Mouse (Mus musculus) Patski (cell line): ENCODE measurements around the gene Abhd17b. TPM values are rescaled to one million over a fixed set of nuclear protein-coding genes. Genes with fewer than 3 reads are reported as not detected.

Experiments
- ATAC-seq: fragments of 100-300 bp; one replicate; pipeline ENCODE4 v1.8.0; 2021
- CTCF ChIA-PET: fragments of 350-600 bp; sonication (Branson Sonifier 250); formaldehyde crosslinking; loops from one replicate; lab custom pipeline; 2022; ENCODE audit warnings: inconsistent platforms; lab: Charles Lee
- POLR2A ChIA-PET: fragments of 350-600 bp; sonication (Branson Sonifier 250); formaldehyde crosslinking; loops from one replicate; lab custom pipeline; 2022; ENCODE audit warnings: antibody characterized with exemption, inconsistent platforms; lab: Charles Lee
- DNase-seq: peaks from one replicate; pipeline ENCODE4 v3.0.0-alpha.2; 2011; ENCODE audit warnings: low read depth, low spot score
- H3K27me3 ChIP-seq: fragments of 371-371 bp; one replicate; pipeline ENCODE4 v1.5.1; 2021
- CTCF ChIP-seq: fragments of 100-300 bp; IDR thresholded peaks from one replicate; pipeline ENCODE4 v1.5.1; 2021
- in situ Hi-C: fragments of 300-500 bp; cut with MboI; formaldehyde crosslinking; loops from 3 replicates; pipeline ENCODE4 v1.11.1; 2018; ENCODE audit warnings: low pct_unique_long_range_greater_than_20kb, mixed read lengths
- polyA plus RNA-seq: library from polyadenylated mRNA; unstranded; gene quantifications from one replicate; pipeline ENCODE4 v1.2.3, GENCODE M21; 2021

Gene Abhd17b
- polyA plus RNA-seq: 33.2 TPM

- ChIA-PET CTCF (interaction anchor here (1.3 to 1.4 kb wide), 2 partner anchors 13 to 82 kb away, joined by 3 read pairs; no protein-coding TSS in a partner anchor), POLR2A (interaction anchor here (0.6 to 0.7 kb wide), 2 partner anchors 18 to 68 kb away, joined by 3 to 8 read pairs; no protein-coding TSS in a partner anchor)
- TF ChIP-seq CTCF: peak; percentile 61
- ATAC-seq (peak; percentile 19), DNase-seq (no peak)
- H3K27me3 ChIP-seq: no peaks in the 10 kb centered on the region
- in situ Hi-C loops: loop anchor here (25.0 kb wide), 2 partner anchors 1041 to 1266 kb away; partner anchors contain the start of gene Anxa1
These were observed at the start of gene Abhd17b for GRCm38 (mm10) chr19:21653172-21653981. Gene Abhd17b (plus strand): TSS chr19:21653185.

- in situ Hi-C loops: no loop called here
- ChIA-PET POLR2A (no interaction called here), CTCF (no interaction called here)
- no peak for TF ChIP-seq CTCF
- DNase-seq: no peak
- ATAC-seq: no peak
- H3K27me3 ChIP-seq: no peaks in the 10 kb centered on the region
These were observed 49.1 kb upstream of the Abhd17b start for GRCm38 (mm10) chr19:21603836-21604235.

GRCm38 (mm10) chr19:21605294-21605693 is 47.7 kb upstream of the Abhd17b start:
- POLR2A ChIA-PET: no interaction called here
- in situ Hi-C loops: no loop called here
- no peak for TF ChIP-seq CTCF
- CTCF ChIA-PET: no interaction called here
- H3K27me3 ChIP-seq: no peaks in the 10 kb centered on the region
- no peak for ATAC-seq
- DNase-seq: no peak

GRCm38 (mm10) chr19:21610240-21610639 is 42.7 kb upstream of the Abhd17b start:
- no peak for ATAC-seq
- POLR2A ChIA-PET: no interaction called here
- no peak for DNase-seq
- no peak for TF ChIP-seq CTCF
- H3K27me3 ChIP-seq: no peaks in the 10 kb centered on the region
- in situ Hi-C loops: no loop called here
- CTCF ChIA-PET: interaction anchor here (0.6 kb wide), 1 partner anchor 15 kb away, joined by 3 read pairs; no protein-coding TSS in a partner anchor

- in situ Hi-C loops: no loop called here
- ChIA-PET POLR2A (no interaction called here), CTCF (no interaction called here)
- DNase-seq (no peak), ATAC-seq (no peak)
- TF ChIP-seq CTCF: no peak
- H3K27me3 ChIP-seq: no peaks in the 10 kb centered on the region
These were observed 41.7 kb upstream of the Abhd17b start for GRCm38 (mm10) chr19:21611297-21611696.

GRCm38 (mm10) chr19:21611725-21612575 is 41.0 kb upstream of the Abhd17b start:
- POLR2A ChIA-PET: interaction anchor here (0.6 to 0.7 kb wide), 2 partner anchors 40 to 108 kb away, joined by 3 read pairs; no protein-coding TSS in a partner anchor
- no peak for DNase-seq
- TF ChIP-seq CTCF: no peak
- no peaks in the 10 kb centered on the region for H3K27me3 ChIP-seq
- in situ Hi-C loops: no loop called here
- ATAC-seq: no peak
- CTCF ChIA-PET: no interaction called here

GRCm38 (mm10) chr19:21615801-21616200 is 37.2 kb upstream of the Abhd17b start:
- H3K27me3 ChIP-seq: no peaks in the 10 kb centered on the region
- no peak for TF ChIP-seq CTCF
- DNase-seq (no peak), ATAC-seq (no peak)
- in situ Hi-C loops: no loop called here
- POLR2A ChIA-PET: no interaction called here
- CTCF ChIA-PET: no interaction called here

- no peak for ATAC-seq
- TF ChIP-seq CTCF: no peak
- in situ Hi-C loops: no loop called here
These were observed 29.4 kb upstream of the Abhd17b start for GRCm38 (mm10) chr19:21623410-21624147.

GRCm38 (mm10) chr19:21624148-21624535 is 28.8 kb upstream of the Abhd17b start:
- CTCF ChIA-PET: interaction anchor here (1.1 to 2.4 kb wide), 3 partner anchors 14 to 17 kb away, joined by 3 to 7 read pairs (median 3); no protein-coding TSS in a partner anchor
- no peak for ATAC-seq

More at GRCm38 (mm10) chr19:21623410-21624147, 29.4 kb upstream of the Abhd17b start:
- ChIA-PET POLR2A (no interaction called here), CTCF (interaction anchor here (2.4 kb wide), 1 partner anchor 18 kb away, joined by 7 read pairs; no protein-coding TSS in a partner anchor)
- H3K27me3 ChIP-seq: no peaks in the 10 kb centered on the region
- no peak for DNase-seq

More at GRCm38 (mm10) chr19:21624148-21624535, 28.8 kb upstream of the Abhd17b start:
- POLR2A ChIA-PET: no interaction called here
- TF ChIP-seq CTCF: no peak
- H3K27me3 ChIP-seq: no peaks in the 10 kb centered on the region
- DNase-seq: no peak
- in situ Hi-C loops: no loop called here
